Mouse (Mus musculus) kidney, embryonic 16.5 days (tissue): ENCODE data around the gene Setd4. TPM values are rescaled to one million over a fixed set of nuclear protein-coding genes. Genes with fewer than 3 reads are reported as not detected.
"Not testable (repeated sequence)": the region's sequence is repeated elsewhere in the genome, so short reads cannot be mapped to it uniquely, and the experiment has no call there.

Experiments used
- ATAC-seq: fragments of 200-750 bp; cut with Nextera tagmentation; 2 replicates; pipeline ENCODE4 v1.8.0; 2017; ENCODE audit warnings: moderate TSS enrichment; ENCODE audit not compliant: low FRiP score, low TSS enrichment
- H3K27ac ChIP-seq: fragments of 300-500 bp; sonication (generic); 2 replicates; pipeline ENCODE4 v1.5.1; 2014; ENCODE audit warnings: low read length
- H3K27me3 ChIP-seq: fragments of 300-500 bp; sonication (generic); 2 replicates; pipeline ENCODE4 v1.6.1; 2014; ENCODE audit warnings: low read length, control low read depth, mixed read lengths; ENCODE audit not compliant: insufficient read depth
- H3K36me3 ChIP-seq: fragments of 300-500 bp; sonication (generic); 2 replicates; pipeline ENCODE4 v1.6.1; 2014; ENCODE audit warnings: low read length, control low read depth, mixed read lengths; ENCODE audit not compliant: insufficient read depth
- H3K4me1 ChIP-seq: fragments of 300-500 bp; sonication (generic); 2 replicates; pipeline ENCODE4 v1.6.1; 2014; ENCODE audit warnings: low read length, control low read depth, mixed read lengths; ENCODE audit not compliant: insufficient read depth
- H3K4me2 ChIP-seq: fragments of 300-500 bp; sonication (generic); replicated peaks from 2 replicates; pipeline ENCODE4 v1.6.1; 2014; ENCODE audit warnings: low read depth, low read length
- H3K4me3 ChIP-seq: fragments of 300-500 bp; sonication (generic); 2 replicates; pipeline ENCODE4 v1.5.1; 2014; ENCODE audit warnings: mild to moderate bottlenecking, low read length
- H3K9ac ChIP-seq: fragments of 300-500 bp; sonication (generic); replicated peaks from 2 replicates; pipeline ENCODE4 v1.6.1; 2014; ENCODE audit warnings: low read length
- H3K9me3 ChIP-seq: fragments of 300-500 bp; sonication (generic); 2 replicates; pipeline ENCODE4 v1.6.1; 2016; ENCODE audit warnings: low read length, control low read depth
- WGBS: fragments of 180-500 bp; shearing (Covaris S2); extraction: QIAGEN DNeasy Blood & Tissue Kit; methylation state at CpG from one replicate; pipeline ENCODE4 v1.1.7; 2014; 5-methylcytosine and 5-hydroxymethylcytosine counted together
- polyA plus RNA-seq: library from polyadenylated mRNA; unstranded; fragments of >200 nt; fragmentation: Nextera tagmentation; extraction: Ambion mirVana; gene quantifications from 2 replicates; pipeline ENCODE4 v1.2.1, GENCODE M21; 2015

The Setd4 gene
- 14.4 and 17.4 TPM in 2 replicates for polyA plus RNA-seq

DNA sequence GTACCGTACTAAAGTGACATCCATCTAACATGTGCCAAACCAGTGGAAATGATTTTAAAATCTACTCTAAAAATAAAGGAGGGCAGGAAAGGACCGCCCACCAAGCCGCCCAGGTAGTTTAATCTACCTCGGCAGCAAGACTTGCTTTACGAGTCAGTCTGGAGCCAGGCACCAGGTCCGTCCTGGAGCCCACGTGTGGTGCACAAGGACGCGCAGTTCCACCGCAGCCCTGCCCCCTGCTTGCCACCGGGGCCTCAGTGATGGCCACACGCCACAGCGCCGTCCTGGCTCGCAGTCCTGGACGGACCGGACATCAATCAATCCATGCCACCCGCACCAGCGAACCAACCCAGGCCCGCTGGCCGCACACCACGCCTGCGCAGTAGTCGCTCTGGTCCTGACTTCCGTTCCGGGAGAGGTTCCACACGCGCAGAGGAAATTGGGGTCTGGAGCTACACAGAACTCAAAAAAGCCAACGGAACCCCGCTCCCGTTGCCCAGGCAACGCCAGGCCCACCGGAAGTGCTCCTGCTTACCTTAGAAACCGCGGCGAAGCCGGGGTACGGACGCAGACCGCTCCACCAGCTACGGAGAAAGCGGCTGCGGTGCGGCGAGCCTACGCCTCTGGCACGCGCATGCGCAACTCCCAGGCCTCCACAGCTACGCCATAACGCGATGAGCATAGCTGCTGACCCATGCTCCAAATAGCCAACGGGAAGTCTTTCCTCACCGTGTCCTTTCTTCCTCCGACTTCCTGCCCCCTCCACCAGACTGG is at the start of gene Setd4:
TSS of gene Setd4 (minus strand) at position 625 of the 774 bp plus-strand sequence.
- peak within 1 kb of the TSS; percentile 97 for H3K27ac ChIP-seq
- no peaks in the 10 kb centered on the region for H3K36me3 ChIP-seq
- peaks cover 10% of the 10 kb centered on the region for H3K4me1 ChIP-seq
- H3K4me2 ChIP-seq: peak within 1 kb of the TSS; percentile 93
- H3K27me3 ChIP-seq: 0 out of 2 replicates have a peak, but pooled peaks cover 2% of the 10 kb centered on the region
- ATAC-seq: peak; percentile 94
- peak within 1 kb of the TSS; percentile 72 for H3K4me3 ChIP-seq
- no peaks in the 10 kb centered on the region for H3K9me3 ChIP-seq
- WGBS: 1% methylated on average over 55 of the region's 55 CpGs
- H3K9ac ChIP-seq: peak within 1 kb of the TSS; percentile 87

DNA sequence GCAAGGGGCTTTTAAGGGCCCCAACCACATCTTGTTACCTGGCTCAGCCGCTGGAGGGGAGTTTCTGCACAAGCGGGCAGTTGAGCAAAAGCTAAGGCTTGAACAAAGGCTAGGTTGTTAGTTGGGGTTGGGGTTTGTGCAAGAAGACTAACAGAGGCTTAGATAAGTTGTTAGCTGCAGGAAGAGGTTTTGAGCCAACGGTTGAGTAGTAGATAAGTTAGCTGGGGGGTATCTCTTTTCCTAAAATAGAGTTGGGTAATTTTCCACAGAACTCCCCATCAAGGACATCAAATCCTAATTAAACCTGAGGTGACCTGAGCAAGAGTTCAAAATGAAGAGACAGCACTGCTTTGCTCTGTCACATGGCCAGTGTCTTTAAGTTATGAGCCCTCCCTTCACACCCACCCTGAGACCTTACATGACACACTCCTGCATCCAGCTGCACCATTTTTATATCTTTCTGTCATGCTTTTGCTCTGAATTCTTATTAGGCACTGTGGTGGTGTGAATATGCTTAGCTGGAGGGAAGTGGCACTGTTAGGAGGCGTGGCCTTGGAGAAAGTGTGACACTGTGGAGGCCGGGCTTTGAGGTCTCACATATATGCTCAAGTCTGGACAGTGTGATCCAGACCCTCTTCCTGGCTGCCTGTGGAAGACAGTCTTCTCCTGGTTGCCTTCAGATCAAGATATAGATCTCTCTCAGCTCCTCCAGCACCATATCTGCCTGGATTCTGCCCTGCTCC is 44.7 kb upstream of the Setd4 start:
- no peak overlapping the region for H3K9ac ChIP-seq
- no peaks in the 10 kb centered on the region for H3K27me3 ChIP-seq
- no peaks in the 10 kb centered on the region for H3K36me3 ChIP-seq
- ATAC-seq: no peak
- no peaks in the 10 kb centered on the region for H3K9me3 ChIP-seq
- no peaks in the 10 kb centered on the region for H3K4me1 ChIP-seq
- no peak overlapping the region for H3K4me3 ChIP-seq
- 86% methylated on average over 5 of the region's 5 CpGs for WGBS
- H3K27ac ChIP-seq: no peak overlapping the region
- H3K4me2 ChIP-seq: no peak overlapping the region

- Histone ChIP-seq H3K9me3 (no peaks in the 10 kb centered on the region), H3K4me3 (no peak overlapping the region), H3K4me2 (no peak overlapping the region), H3K27me3 (no peaks in the 10 kb centered on the region), H3K9ac (no peak overlapping the region), H3K4me1 (no peaks in the 10 kb centered on the region), H3K27ac (no peak overlapping the region), H3K36me3 (no peaks in the 10 kb centered on the region)
- ATAC-seq: no peak
- 55% methylated on average over 4 of the region's 4 CpGs for WGBS
Observed at GRCm38 (mm10) chr16:93644006-93644405, 40.1 kb upstream of the Setd4 start.

- no peak for ATAC-seq
- Histone ChIP-seq H3K9me3 (no peaks in the 10 kb centered on the region), H3K4me3 (no peak within 1 kb of the TSS), H3K27me3 (no peaks in the 10 kb centered on the region), H3K36me3 (no peaks in the 10 kb centered on the region), H3K4me1 (no peaks in the 10 kb centered on the region), H3K9ac (no peak within 1 kb of the TSS), H3K4me2 (no peak within 1 kb of the TSS), H3K27ac (no peak within 1 kb of the TSS)
- WGBS: 77% methylated on average over 23 of the region's 23 CpGs
Observed at GRCm38 (mm10) chr16:93627761-93628400, 24.0 kb upstream of the Setd4 start, which contains the start of gene Gm5678. TSS of gene Gm5678 (plus strand) at chr16:93628097.

DNA sequence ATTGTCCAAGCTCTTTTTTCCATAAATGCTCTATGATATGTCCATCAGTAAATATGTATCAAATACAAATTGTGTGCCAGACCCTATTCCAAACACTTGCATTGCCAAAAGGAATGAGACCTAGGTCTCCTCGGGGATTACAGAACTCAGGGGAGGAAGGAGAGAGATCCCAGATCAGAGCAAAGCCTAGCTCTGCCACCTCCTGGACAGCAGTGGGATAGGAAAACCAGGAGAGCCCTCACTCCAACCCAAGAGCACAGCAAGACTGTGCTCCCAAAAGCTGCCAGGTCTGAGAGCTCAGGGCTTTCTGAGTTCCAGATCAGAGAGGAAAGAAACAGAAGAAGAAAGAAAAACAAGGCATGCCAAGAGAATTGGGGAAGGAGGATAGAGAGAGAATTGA is 22.9 kb upstream of the Setd4 start:
- WGBS: 15% methylated on average over 1 of the region's 1 CpGs
- Histone ChIP-seq H3K9me3 (no peaks in the 10 kb centered on the region), H3K4me2 (no peak overlapping the region), H3K27ac (no peak overlapping the region), H3K36me3 (no peaks in the 10 kb centered on the region), H3K27me3 (no peaks in the 10 kb centered on the region), H3K4me1 (no peaks in the 10 kb centered on the region), H3K9ac (no peak overlapping the region), H3K4me3 (no peak overlapping the region)
- no peak for ATAC-seq

DNA sequence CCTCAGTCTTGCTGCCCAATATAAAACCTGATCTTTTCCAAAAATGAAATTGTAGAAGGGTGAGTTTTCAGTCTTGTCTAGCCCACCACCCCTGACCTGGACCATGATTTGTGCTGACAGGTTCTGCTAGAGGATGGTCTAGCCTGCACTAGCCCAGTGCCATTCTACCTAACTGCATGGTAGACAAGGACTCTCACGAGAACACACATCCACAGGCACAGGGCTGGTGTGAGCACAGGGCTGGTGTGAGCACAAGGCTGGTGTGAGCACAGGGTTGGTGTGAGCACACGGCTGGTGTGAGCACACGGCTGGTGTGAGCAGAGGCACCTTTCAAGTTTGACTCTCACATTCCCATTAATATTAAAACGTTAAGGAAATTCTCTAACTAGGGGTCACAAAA is 20.8 kb upstream of the Setd4 start:
- H3K4me3 ChIP-seq: no peak overlapping the region
- H3K9me3 ChIP-seq: no peaks in the 10 kb centered on the region
- no peak overlapping the region for H3K27ac ChIP-seq
- no peak overlapping the region for H3K9ac ChIP-seq
- WGBS: 74% methylated on average over 4 of the region's 4 CpGs
- H3K4me2 ChIP-seq: no peak overlapping the region
- H3K36me3 ChIP-seq: no peaks in the 10 kb centered on the region
- H3K4me1 ChIP-seq: no peaks in the 10 kb centered on the region
- ATAC-seq: no peak
- H3K27me3 ChIP-seq: no peaks in the 10 kb centered on the region

DNA sequence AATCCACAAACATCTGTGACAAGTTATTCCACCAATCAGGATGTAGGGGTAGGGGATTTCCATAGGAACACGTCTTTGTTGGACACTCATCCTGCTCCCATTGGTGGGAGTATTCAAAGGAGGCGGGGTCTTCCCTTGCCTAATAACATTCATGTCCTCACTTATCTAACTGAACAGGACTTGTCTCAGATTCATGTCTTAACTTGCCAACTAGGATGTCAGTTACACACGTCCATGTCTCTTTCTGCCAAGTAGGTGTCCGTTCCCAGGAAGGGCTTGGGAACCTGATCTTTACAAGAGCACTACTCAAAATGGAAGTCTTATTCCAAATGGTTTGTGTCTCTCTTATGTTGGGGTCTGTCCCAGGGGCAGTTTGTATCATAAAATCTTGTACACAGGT is 19.9 kb upstream of the Setd4 start:
- H3K27me3 ChIP-seq, ATAC-seq, H3K4me2 ChIP-seq, H3K27ac ChIP-seq, H3K36me3 ChIP-seq, H3K4me3 ChIP-seq, H3K4me1 ChIP-seq, H3K9ac ChIP-seq, H3K9me3 ChIP-seq: not testable (repeated sequence)
- WGBS: 87% methylated on average over 4 of the region's 4 CpGs

DNA sequence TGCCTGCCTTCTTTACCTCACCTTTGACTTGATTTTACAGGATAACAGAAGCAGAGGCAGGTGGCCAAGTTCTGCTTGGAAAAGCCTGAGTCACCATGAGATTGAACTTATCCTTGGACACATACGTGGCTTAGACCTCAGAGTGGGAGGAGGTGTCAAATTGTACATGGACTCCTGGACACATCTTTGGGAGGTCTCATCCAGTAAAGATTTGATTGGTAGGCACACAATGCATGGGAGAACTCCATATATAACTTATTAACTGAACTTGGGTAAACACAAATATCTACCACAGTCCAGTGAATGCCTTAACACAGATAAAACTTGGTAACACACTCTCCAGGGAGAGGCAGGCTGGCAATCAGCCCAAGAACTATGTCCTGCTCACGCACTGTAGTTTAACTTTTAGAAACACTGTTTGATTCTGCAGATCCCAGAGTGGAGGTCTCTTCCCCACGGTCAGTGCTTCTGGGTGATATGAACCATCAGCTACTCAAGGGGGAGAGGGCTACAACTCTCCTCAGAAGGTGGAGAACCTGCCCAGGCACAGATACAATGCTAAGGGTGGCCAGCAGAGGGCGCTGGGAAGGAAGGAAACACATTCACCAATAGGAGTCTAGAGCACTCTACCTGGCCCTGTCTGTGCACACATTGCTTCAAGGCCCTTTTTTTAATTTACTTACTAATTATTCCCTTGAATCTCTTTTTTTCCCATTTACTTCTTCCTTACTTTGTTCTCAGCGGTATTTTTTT is 11.4 kb upstream of the Setd4 start:
- H3K4me1 ChIP-seq: no peaks in the 10 kb centered on the region
- peak; percentile 91 for ATAC-seq
- 27% methylated on average over 5 of the region's 5 CpGs for WGBS

DNA sequence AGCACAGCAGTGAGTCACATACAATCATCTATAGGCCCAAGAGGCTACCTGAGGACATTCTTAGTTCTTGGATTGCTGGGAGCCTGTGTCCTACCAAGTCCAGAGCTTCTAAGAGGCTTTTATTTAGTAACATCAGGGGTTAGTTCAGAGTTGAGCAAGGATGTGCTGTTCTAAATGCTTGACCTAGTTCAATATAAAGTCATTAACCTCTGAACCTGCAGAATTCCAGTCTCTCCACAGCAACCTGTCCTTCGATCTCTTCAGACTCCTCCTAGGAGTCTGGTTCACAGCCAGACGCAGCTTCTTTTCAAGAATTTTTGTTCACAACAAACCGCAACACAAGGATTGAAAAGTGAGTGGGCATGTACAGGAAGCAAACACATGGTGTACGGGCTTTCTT is 7.1 kb upstream of the Setd4 start:
- Histone ChIP-seq H3K4me1 (peaks cover 6% of the 10 kb centered on the region), H3K36me3 (peaks cover 13% of the 10 kb centered on the region; the same call in 1 of the 2 replicates), H3K27ac (no peak overlapping the region), H3K27me3 (0 out of 2 replicates have a peak, but pooled peaks cover under 1% of the 10 kb centered on the region), H3K4me3 (no peak overlapping the region), H3K9ac (no peak overlapping the region), H3K9me3 (no peaks in the 10 kb centered on the region), H3K4me2 (no peak overlapping the region)
- 87% methylated on average over 4 of the region's 4 CpGs for WGBS
- ATAC-seq: no peak

More for the DNA sequence above, 11.4 kb upstream of the Setd4 start:
- no peak overlapping the region for H3K9ac ChIP-seq
- H3K4me2 ChIP-seq: no peak overlapping the region
- H3K36me3 ChIP-seq: 0 out of 2 replicates have a peak, but pooled peaks cover 9% of the 10 kb centered on the region
- H3K9me3 ChIP-seq: no peaks in the 10 kb centered on the region
- H3K27me3 ChIP-seq: no peaks in the 10 kb centered on the region
- no peak overlapping the region for H3K4me3 ChIP-seq
- H3K27ac ChIP-seq: peak overlapping the region; percentile 38; the same call in 1 of the 2 replicates
